Mouse (Mus musculus): ENCODE data around the gene Dzip3.

Gene Dzip3

GRCm38 (mm10) chr16:48993559-48994342 lies at the start of gene Dzip3, which contains the start of gene Cip2a:
Gene Dzip3 (minus strand): TSS chr16:48994165.
Gene Cip2a (plus strand): TSS chr16:48994185.
- peak; percentile 86 for DNase-seq

- DNase-seq: no peak
Observed at GRCm38 (mm10) chr16:49040554-49041221, 46.7 kb upstream of the Dzip3 start.

- no peak for DNase-seq
Observed at GRCm38 (mm10) chr16:49037771-49038170, 43.8 kb upstream of the Dzip3 start.

GRCm38 (mm10) chr16:49035852-49036251 lies 41.9 kb upstream of the Dzip3 start:
- DNase-seq: no peak

- no peak for DNase-seq
Observed at GRCm38 (mm10) chr16:49016620-49017332, 22.8 kb upstream of the Dzip3 start.

- peak; percentile 21 for DNase-seq
Observed at GRCm38 (mm10) chr16:49004151-49004550, 10.2 kb upstream of the Dzip3 start.

- no peak for DNase-seq
Observed at GRCm38 (mm10) chr16:48994343-48994693, 353 bp upstream of the Dzip3 start.

- DNase-seq: no peak
Observed at GRCm38 (mm10) chr16:48993231-48993558, 770 bp downstream of the Dzip3 start.

GRCm38 (mm10) chr16:48992437-48993230 lies 1.3 kb downstream of the Dzip3 start:
- no peak for DNase-seq

GRCm38 (mm10) chr16:48989700-48990099 lies 4.3 kb downstream of the Dzip3 start:
- no peak for DNase-seq

GRCm38 (mm10) chr16:48985034-48985627 lies 8.8 kb downstream of the Dzip3 start:
- no peak for DNase-seq

- DNase-seq: no peak
Observed at GRCm38 (mm10) chr16:48979965-48980364, 14.0 kb downstream of the Dzip3 start.

- DNase-seq: no peak
Observed at GRCm38 (mm10) chr16:48973548-48973947, 20.4 kb downstream of the Dzip3 start.

GRCm38 (mm10) chr16:48972996-48973395 lies 21.0 kb downstream of the Dzip3 start:
- no peak for DNase-seq

GRCm38 (mm10) chr16:48941805-48942204 lies 52.2 kb downstream of the Dzip3 start:
- DNase-seq: no peak

- DNase-seq: no peak
Observed at GRCm38 (mm10) chr16:48923724-48924123, 70.2 kb downstream of the Dzip3 start.

GRCm38 (mm10) chr16:48913206-48913605 lies 80.8 kb downstream of the Dzip3 start:
- no peak for DNase-seq

GRCm38 (mm10) chr16:48911184-48911583 lies 82.8 kb downstream of the Dzip3 start:
- no peak for DNase-seq

GRCm38 (mm10) chr16:48899868-48900267 lies 94.1 kb downstream of the Dzip3 start:
- no peak for DNase-seq

GRCm38 (mm10) chr16:48890733-48891132 lies 103.2 kb downstream of the Dzip3 start:
- no peak for DNase-seq
